Mouse (Mus musculus) midbrain, embryonic 12.5 days (tissue): ENCODE measurements around the gene Wdr24. TPM values are rescaled to one million over a fixed set of nuclear protein-coding genes. Genes with fewer than 3 reads are reported as not detected.

ENCODE experiments used
- ATAC-seq: fragments of 200-750 bp; cut with Nextera tagmentation; 2 replicates; pipeline ENCODE4 v1.8.0; 2017; ENCODE audit warnings: low read depth, moderate TSS enrichment, moderate library complexity; ENCODE audit not compliant: low FRiP score
- H3K27ac ChIP-seq: fragments of 300-500 bp; sonication (generic); replicated peaks from 2 replicates; pipeline ENCODE4 v1.5.1; 2016; ENCODE audit warnings: mild to moderate bottlenecking
- H3K27me3 ChIP-seq: fragments of 300-500 bp; sonication (generic); 2 replicates; pipeline ENCODE4 v1.6.1; 2016; ENCODE audit warnings: mild to moderate bottlenecking
- H3K36me3 ChIP-seq: fragments of 300-500 bp; sonication (generic); 2 replicates; pipeline ENCODE4 v1.6.1; 2016
- H3K4me1 ChIP-seq: fragments of 300-500 bp; sonication (generic); 2 replicates; pipeline ENCODE4 v1.6.1; 2016
- H3K4me2 ChIP-seq: fragments of 300-500 bp; sonication (generic); replicated peaks from 2 replicates; pipeline ENCODE4 v1.6.1; 2016; ENCODE audit warnings: mild to moderate bottlenecking, moderate library complexity
- H3K4me3 ChIP-seq: fragments of 300-500 bp; sonication (generic); 2 replicates; pipeline ENCODE4 v1.5.1; 2016; ENCODE audit warnings: mild to moderate bottlenecking
- H3K9ac ChIP-seq: fragments of 300-500 bp; sonication (generic); replicated peaks from 2 replicates; pipeline ENCODE4 v1.6.1; 2016; ENCODE audit warnings: mild to moderate bottlenecking, moderate library complexity
- H3K9me3 ChIP-seq: fragments of 300-500 bp; sonication (generic); 2 replicates; pipeline ENCODE4 v1.6.1; 2016; ENCODE audit warnings: mild to moderate bottlenecking
- WGBS: fragments of 180-500 bp; shearing (Covaris S2); methylation state at CpG from one replicate; pipeline ENCODE4 v1.1.7; 2016; 5-methylcytosine and 5-hydroxymethylcytosine counted together
- polyA plus RNA-seq: library from polyadenylated mRNA; unstranded; fragments of >200 nt; fragmentation: Nextera tagmentation; extraction: Ambion mirVana; gene quantifications from 2 replicates; pipeline ENCODE4 v1.2.1, GENCODE M21; 2016

Gene Wdr24
- polyA plus RNA-seq, 1 experiment from 2014 or later = 28.5 TPM

DNA sequence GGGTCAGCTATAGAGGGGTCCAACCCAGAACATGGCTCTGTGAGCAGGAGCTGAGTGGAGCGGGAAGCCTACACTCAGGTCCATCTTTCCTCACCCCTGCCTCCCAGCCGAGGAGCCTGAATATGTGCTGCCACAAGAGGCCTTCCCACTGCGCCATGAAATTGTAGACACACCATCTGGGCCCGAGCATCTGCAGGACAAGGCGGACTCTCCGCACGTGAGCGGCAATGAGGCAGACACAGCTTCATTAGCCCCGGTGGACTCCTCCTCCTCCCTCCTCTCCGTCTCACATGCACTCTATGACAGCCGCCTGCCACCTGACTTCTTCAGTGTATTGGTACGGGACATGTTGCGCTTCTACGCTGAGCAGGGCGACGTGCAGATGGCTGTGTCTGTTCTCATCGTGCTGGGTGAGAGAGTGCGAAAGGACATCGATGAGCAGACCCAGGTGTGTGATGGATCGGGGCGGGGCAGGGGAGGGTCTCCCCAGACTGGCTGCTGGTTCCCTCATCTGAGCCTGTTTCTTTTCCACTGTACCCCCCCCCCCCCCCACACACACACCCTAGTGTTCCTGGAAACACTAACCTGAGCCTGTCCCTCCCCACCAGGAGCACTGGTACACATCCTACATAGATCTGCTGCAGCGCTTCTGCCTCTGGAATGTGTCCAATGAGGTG is 4.3 kb downstream of the Wdr24 start:
- Histone ChIP-seq H3K9ac (no peak overlapping the region), H3K4me2 (peak overlapping the region; percentile 84; the same call in 1 of the 2 replicates), H3K27me3 (peaks cover under 1% of the 10 kb centered on the region; the same call in 1 of the 2 replicates), H3K4me3 (no peak overlapping the region; the same call in 1 of the 2 replicates), H3K27ac (peak overlapping the region; percentile 91; the same call in 1 of the 2 replicates), H3K9me3 (no peaks in the 10 kb centered on the region), H3K4me1 (peaks cover 63% of the 10 kb centered on the region), H3K36me3 (peaks cover 46% of the 10 kb centered on the region)
- ATAC-seq = no peak
- 93% methylated on average over 22 of the region's 22 CpGs for WGBS

DNA sequence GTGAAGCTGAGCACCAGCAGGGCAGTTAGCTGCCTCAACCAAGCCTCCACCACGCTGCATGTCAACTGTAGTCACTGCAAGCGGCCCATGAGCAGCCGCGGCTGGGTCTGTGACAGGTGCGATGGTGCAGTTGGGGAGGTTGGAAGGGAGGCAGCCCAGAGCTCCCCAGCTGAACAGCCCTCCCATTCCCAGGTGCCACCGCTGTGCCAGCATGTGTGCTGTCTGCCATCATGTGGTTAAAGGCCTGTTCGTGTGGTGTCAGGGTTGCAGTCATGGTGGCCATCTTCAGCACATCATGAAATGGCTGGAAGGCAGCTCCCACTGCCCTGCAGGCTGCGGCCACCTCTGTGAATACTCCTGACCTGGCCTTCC is 4.8 kb downstream of the Wdr24 start:
- peak overlapping the region; percentile 67 for H3K4me3 ChIP-seq
- no peaks in the 10 kb centered on the region for H3K9me3 ChIP-seq
- peaks cover 60% of the 10 kb centered on the region for H3K4me1 ChIP-seq
- no peaks in the 10 kb centered on the region for H3K27me3 ChIP-seq
- no peak for ATAC-seq
- peak overlapping the region; percentile 91 for H3K27ac ChIP-seq
- H3K9ac ChIP-seq = peak overlapping the region; percentile 84; the same call in 1 of the 2 replicates
- WGBS = 83% methylated on average over 8 of the region's 8 CpGs
- peaks cover 46% of the 10 kb centered on the region for H3K36me3 ChIP-seq
- peak overlapping the region; percentile 84 for H3K4me2 ChIP-seq

DNA sequence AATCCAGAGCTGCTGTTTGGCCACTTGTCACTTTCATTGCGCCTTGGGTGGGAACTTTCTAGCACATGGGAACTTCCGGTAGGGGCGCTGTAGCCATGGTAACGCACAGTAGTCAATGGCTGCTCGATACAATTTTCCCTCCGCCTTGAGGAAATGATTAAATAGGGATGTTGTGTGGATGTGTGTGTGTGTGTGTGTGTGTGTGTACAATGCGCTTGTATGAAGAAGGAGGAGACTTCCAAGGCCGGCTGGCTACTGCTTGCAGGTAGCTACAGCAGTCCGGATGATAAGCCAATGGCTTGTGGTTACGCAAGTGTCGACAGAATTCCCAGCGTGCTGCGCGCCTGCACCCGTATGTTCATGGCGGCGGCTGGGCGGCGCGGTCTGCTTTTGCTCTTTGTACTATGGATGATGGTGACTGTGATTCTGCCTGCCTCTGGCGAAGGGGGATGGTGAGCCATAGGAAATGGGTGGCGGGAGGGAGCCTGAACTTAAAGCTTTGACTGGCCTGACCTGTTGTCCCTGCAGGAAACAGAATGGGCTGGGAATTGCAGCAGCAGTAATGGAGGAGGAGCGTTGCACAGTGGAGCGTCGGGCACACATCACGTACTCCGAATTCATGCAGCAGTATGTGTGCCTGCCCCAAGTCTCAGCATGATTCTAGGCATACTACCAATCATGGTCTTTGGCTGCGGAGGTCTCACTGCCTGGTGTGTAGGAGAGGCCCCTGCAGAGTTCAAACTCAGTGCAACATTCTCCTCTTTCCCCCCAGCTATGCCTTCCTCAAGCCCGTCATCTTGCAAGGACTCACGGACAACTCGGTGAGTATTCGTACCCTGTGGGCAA is 5.5 kb downstream of the Wdr24 start, which contains the start of gene Jmjd8:
Gene Jmjd8, plus strand, starts transcription at position 156 of the 846 bp plus-strand sequence.
- ATAC-seq = peak; percentile 42
- WGBS = under 1% methylated on average over 32 of the region's 32 CpGs
- peak within 1 kb of the TSS; percentile 84 for H3K4me2 ChIP-seq
- H3K9me3 ChIP-seq = no peaks in the 10 kb centered on the region
- peak within 1 kb of the TSS; percentile 84 for H3K9ac ChIP-seq
- peaks cover 46% of the 10 kb centered on the region for H3K36me3 ChIP-seq
- no peaks in the 10 kb centered on the region for H3K27me3 ChIP-seq
- H3K4me1 ChIP-seq = peaks cover 63% of the 10 kb centered on the region
- H3K27ac ChIP-seq = peak within 1 kb of the TSS; percentile 91
- peak within 1 kb of the TSS; percentile 67 for H3K4me3 ChIP-seq

DNA sequence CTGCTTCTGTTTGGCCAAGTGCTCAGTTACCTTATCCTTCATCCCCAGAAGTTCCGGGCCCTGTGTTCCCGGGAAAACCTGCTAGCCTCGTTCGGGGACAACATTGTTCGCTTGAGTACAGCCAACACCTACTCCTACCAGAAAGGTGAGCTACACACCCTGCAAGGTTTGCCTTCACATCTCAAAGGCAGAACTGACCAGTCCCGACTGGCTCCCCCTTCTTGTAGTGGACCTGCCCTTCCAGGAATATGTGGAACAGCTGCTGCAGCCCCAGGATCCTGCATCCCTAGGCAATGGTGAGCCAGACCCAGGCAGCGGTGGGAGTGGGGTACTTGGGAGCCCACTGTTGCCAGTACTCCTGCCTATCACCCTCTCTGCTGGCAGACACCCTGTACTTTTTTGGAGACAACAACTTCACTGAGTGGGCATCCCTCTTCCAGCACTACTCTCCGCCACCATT is 6.2 kb downstream of the Wdr24 start:
- H3K27me3 ChIP-seq = no peaks in the 10 kb centered on the region
- H3K9me3 ChIP-seq = no peaks in the 10 kb centered on the region
- H3K27ac ChIP-seq = peak overlapping the region; percentile 91
- H3K9ac ChIP-seq = peak overlapping the region; percentile 84
- peak overlapping the region; percentile 84 for H3K4me2 ChIP-seq
- H3K4me3 ChIP-seq = peak overlapping the region; percentile 67
- peaks cover 63% of the 10 kb centered on the region for H3K4me1 ChIP-seq
- WGBS = 47% methylated on average over 8 of the region's 8 CpGs
- H3K36me3 ChIP-seq = peaks cover 46% of the 10 kb centered on the region
- no peak for ATAC-seq

DNA sequence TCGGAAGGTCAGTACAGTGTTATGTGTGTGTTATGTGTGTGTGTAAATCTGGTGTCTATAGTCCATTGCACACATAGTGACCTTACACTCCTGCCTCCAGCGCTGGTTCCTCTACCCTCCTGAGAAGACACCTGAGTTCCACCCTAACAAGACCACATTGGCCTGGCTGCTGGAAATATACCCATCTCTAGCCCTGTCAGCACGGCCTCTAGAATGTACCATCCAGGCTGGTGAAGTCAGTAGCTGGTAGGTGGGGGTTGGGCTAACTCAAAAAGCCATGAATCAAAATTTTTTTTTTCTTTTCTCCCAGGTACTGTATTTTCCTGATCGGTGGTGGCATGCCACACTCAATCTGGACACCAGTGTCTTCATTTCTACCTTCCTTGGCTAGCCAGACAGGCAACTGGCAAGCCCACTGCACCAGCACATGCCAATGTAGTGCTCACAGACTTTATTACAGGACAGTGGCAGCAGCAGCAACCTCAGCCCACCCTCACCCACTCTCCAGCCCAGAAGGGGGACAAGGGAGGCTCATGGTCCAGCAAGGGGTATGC is 6.8 kb downstream of the Wdr24 start:
- Histone ChIP-seq H3K9me3 (no peaks in the 10 kb centered on the region), H3K4me2 (peak overlapping the region; percentile 84), H3K4me1 (peaks cover 63% of the 10 kb centered on the region), H3K27ac (no peak overlapping the region), H3K36me3 (peaks cover 50% of the 10 kb centered on the region), H3K27me3 (no peaks in the 10 kb centered on the region), H3K9ac (peak overlapping the region; percentile 84; the same call in 1 of the 2 replicates), H3K4me3 (peak overlapping the region; percentile 67; the same call in 1 of the 2 replicates)
- 89% methylated on average over 4 of the region's 4 CpGs for WGBS
- no peak for ATAC-seq

DNA sequence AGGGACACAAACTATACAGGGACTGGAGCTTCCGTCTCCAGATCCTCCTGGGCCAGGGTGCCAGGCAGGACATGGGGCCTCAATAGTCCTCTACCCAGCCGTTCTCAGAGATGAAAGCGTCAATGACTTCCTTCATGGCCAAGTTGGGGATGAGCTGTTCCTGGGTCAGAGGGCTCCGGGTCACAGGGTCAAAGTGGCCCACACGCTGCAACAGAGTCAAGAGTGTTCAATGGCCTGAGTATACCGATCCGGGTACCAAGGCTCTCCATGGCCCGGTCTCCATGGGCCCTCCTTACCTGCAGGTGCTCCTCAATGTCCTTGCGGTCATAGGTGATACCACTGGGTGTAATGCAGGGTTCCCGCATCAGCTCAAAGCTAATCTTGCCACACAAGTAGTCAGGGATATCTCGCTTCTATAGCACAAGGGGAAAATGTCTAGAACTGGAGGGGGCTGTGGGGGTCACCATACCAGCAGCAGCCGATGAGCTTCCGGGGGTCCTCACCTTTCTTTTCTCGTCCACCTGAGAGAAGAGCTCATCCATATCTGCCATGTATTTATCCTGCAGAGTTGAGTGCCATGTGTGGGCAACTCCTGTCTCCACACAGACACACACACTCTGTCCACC is 7.5 kb downstream of the Wdr24 start:
- WGBS = 88% methylated on average over 14 of the region's 14 CpGs
- peak overlapping the region; percentile 96 for H3K4me2 ChIP-seq
- H3K9ac ChIP-seq = no peak overlapping the region
- H3K36me3 ChIP-seq = peaks cover 46% of the 10 kb centered on the region
- no peak overlapping the region for H3K27ac ChIP-seq
- H3K9me3 ChIP-seq = no peaks in the 10 kb centered on the region
- ATAC-seq = no peak
- peak overlapping the region; percentile 77; the same call in 1 of the 2 replicates for H3K4me3 ChIP-seq
- H3K27me3 ChIP-seq = no peaks in the 10 kb centered on the region
- H3K4me1 ChIP-seq = peaks cover 63% of the 10 kb centered on the region

DNA sequence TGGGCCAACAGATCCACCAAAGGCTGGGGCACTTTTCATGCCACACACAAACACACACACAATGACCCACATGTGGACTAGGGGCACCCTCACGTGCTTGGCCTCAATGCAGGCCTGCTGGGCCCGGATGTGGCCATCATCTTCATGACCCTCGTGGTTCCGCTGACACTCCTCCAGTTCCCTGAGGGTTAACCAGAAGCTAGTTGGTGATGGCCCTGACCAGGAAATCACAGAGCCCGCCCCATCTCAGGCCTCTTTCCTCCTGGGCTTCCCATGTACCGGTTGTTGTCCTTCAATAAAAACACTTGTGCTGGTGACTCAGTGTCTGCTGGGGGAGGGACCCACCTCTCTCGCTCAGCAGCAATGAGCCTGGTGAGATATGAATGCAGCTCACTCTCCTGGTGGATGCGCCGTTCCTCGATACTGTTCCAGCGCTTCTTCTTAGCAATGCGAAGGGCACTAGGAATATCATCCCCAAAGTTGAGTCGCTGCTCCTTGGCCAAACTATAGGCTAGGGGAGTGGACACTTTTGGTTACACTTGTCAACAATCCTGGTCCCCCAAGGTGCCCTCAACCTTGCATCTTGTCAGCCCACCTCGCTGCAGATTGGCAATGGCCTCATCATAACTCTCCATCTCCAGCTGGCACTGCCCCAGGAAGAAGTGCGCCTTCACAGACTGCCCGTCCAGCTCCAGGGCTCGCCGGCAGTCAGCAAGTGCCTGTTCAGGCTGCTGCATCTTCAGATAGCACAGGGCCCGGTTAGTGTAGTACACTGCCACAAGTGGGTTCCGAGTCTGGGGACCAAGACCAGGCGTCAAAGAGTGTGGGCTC is 8.2 kb downstream of the Wdr24 start:
- no peaks in the 10 kb centered on the region for H3K9me3 ChIP-seq
- 64% methylated on average over 21 of the region's 21 CpGs for WGBS
- H3K9ac ChIP-seq = peak overlapping the region; percentile 84
- peaks cover 71% of the 10 kb centered on the region for H3K4me1 ChIP-seq
- H3K36me3 ChIP-seq = peaks cover 39% of the 10 kb centered on the region
- peak overlapping the region; percentile 96 for H3K4me2 ChIP-seq
- H3K4me3 ChIP-seq = peak overlapping the region; percentile 77
- peak overlapping the region; percentile 4; the same call in 1 of the 2 replicates for H3K27ac ChIP-seq
- no peak for ATAC-seq
- H3K27me3 ChIP-seq = no peaks in the 10 kb centered on the region

DNA sequence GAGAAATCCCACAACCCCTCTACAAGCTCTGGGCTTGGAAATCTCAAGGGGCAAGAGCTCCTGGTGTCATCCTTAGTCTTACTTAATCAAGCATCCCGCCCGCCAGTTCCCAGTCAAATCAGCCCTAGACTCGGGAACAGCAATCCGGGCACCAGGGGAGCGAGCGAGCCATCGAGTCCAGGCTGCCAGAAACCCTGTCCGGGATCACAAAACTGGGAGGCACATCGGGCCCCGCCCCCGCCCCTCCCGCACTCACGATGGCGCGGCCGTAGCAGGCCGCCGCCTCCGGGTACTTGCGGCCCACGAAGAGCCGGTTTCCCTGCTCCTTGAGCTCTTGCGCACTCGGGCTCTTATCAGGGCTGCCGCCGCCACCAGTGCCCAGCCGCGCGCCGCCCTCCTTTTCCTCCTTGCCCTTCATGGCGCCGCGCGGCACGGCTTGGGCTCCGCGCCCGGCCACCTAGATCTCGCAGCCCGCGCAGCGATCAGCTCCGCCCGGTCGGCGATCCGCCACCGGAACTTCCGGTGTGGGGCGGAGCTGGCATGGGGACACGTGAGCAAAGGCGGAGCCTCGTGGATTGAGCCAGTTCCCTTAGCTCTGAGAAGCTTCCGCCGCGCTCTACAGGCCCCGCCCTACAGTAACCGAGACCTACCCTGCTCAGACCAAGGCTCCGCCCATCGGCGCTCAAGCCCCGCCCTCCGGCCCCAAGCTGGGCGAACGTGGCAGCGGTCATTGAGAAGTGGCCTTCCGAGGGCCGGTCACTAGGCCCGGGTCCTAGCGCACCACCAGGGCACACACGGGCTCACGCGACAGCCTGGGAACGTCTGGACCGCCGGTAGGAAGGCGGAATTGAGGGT is 9.2 kb downstream of the Wdr24 start:
- Histone ChIP-seq H3K36me3 (peaks cover 29% of the 10 kb centered on the region), H3K9me3 (no peaks in the 10 kb centered on the region), H3K9ac (peak overlapping the region; percentile 84), H3K27me3 (no peaks in the 10 kb centered on the region), H3K4me3 (peak overlapping the region; percentile 77), H3K27ac (peak overlapping the region; percentile 95), H3K4me1 (peaks cover 81% of the 10 kb centered on the region), H3K4me2 (peak overlapping the region; percentile 96)
- ATAC-seq = peak; percentile 89
- under 1% methylated on average over 77 of the region's 77 CpGs for WGBS

DNA sequence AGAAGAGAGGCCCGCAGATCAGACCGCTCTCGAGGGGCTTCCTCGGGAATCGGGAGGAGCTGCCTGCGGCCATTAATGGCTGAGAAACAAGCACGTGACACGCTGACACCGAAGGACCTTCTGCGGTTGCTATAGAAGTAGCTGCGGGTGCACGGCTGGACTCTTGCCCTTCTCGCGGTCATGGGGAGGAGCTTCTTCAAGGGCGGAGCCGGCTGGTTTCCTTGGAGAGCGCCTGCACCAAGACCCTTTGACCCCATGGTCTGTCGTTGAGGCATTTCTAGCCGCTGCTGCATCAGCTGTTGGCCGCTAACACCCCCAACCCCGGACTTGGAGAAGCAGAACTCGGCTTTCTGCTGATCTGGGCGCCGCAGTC is 9.8 kb downstream of the Wdr24 start, which contains the start of gene Stub1:
Gene Stub1, minus strand, starts transcription at position 114 of the 373 bp plus-strand sequence.
- H3K27me3 ChIP-seq = no peaks in the 10 kb centered on the region
- H3K4me3 ChIP-seq = peak within 1 kb of the TSS; percentile 77
- peak; percentile 59 for ATAC-seq
- H3K4me1 ChIP-seq = peaks cover 83% of the 10 kb centered on the region
- WGBS = under 1% methylated on average over 24 of the region's 24 CpGs
- H3K9me3 ChIP-seq = no peaks in the 10 kb centered on the region
- peak within 1 kb of the TSS; percentile 96 for H3K4me2 ChIP-seq
- H3K9ac ChIP-seq = peak within 1 kb of the TSS; percentile 84
- peak within 1 kb of the TSS; percentile 95 for H3K27ac ChIP-seq
- peaks cover 30% of the 10 kb centered on the region for H3K36me3 ChIP-seq

DNA sequence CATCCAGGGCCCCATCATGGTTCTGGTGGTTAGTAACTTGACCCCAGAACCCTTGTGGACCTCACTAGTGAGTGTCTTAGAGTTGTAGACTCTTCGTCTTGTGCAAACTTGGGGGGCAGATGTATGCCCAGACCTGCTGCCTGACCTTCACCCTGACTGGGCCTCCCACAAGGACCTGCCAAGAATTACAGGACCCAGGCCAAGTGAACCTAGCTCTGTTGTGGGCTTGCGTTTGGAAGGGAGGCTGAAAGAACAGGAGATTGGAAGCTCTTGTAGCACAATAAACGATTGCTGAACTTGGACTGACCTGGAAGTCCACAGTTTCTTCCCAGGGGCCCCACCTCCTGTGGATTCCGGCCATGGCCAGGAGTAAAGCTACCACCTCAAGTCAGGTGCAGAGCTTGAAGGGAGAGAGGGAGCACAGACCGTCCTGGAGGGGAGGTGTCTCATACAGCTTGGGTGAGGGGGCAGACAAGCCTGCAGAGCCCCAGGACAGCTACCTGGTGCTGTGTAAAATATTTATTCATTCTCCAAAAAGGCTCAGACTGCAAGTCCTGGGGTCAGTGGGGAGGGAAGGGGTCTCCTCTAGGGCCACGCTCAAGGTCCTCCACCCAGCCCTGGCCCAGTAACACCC is 10.7 kb downstream of the Wdr24 start:
- Histone ChIP-seq H3K9me3 (no peaks in the 10 kb centered on the region), H3K4me1 (peaks cover 81% of the 10 kb centered on the region), H3K9ac (peak overlapping the region; percentile 84), H3K4me3 (peak overlapping the region; percentile 77), H3K4me2 (peak overlapping the region; percentile 96), H3K27ac (peak overlapping the region; percentile 95), H3K36me3 (peaks cover 35% of the 10 kb centered on the region), H3K27me3 (no peaks in the 10 kb centered on the region)
- no peak for ATAC-seq
- WGBS = 57% methylated on average over 6 of the region's 6 CpGs
